Mouse (Mus musculus): ENCODE measurements around the gene AI854703. TPM values are rescaled to one million over a fixed set of nuclear protein-coding genes. Genes with fewer than 3 reads are reported as not detected.

Gene AI854703
- polyA plus RNA-seq (2014; fragmentation: Illumina TruSeq; extraction: RNeasy Lipid Tissue Mini Kit (QIAGEN cat#74804); ENCODE audit: low read depth, low replicate concordance), result 6.2 TPM

DNA sequence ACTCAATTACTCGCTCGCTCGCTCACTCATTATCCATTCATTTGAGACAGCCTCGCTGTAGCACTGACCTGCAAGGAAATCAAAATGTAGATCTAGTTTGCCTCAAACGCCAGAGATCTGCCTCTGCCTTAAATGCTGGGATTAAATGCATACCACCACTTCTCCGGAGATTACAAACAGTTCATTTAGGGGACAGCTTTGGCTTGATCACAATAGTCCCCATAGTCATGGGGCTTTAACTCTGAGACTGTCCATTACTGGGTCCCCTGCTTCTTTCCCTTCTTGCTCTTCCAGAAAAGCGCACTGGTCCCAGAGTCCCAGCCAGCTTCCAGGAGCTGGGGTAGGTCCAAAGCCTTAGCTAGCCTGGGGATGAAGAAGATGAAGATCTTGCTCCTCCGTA, at the start of gene AI854703:
Gene AI854703, plus strand, starts transcription at position 301 of the 400 bp plus-strand sequence.

DNA sequence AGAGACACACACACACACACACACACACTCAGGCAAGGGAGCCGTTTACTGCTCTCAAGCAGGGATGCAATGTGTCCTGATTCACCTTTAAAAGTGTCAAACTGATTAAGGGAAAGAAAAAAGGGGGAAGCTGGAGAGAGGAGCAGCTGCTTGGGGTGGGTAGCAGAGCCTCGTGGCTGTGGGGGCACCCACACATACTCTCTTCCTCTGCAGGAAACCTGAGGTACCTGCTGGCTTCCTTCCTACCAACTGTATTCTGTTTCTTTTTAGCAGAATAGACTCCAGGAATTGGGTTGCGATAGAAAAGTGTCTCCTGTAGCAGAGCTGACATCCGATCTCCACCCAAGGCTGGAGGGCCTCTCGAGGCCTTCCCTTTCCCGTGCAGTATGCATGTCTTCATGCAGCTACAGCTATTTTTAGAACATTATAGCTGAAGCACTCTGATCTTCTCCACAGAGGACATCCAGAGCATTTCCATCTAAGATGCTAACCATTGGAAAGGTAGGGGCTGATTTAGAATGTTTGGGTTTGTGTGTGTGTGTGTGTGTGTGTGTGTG, 37.3 kb upstream of the AI854703 start, which contains the start of gene Gm45021:
Gene Gm45021, plus strand, starts transcription at position 417 of the 557 bp plus-strand sequence.

GRCm38 (mm10) chr6:48593158-48594042, 33.2 kb upstream of the AI854703 start, which contains the start of the genes Repin1 and Gm44965:
TSS of gene Repin1 (plus strand) at chr6:48593883.
TSS of gene Gm44965 (plus strand) at chr6:48593941.

DNA sequence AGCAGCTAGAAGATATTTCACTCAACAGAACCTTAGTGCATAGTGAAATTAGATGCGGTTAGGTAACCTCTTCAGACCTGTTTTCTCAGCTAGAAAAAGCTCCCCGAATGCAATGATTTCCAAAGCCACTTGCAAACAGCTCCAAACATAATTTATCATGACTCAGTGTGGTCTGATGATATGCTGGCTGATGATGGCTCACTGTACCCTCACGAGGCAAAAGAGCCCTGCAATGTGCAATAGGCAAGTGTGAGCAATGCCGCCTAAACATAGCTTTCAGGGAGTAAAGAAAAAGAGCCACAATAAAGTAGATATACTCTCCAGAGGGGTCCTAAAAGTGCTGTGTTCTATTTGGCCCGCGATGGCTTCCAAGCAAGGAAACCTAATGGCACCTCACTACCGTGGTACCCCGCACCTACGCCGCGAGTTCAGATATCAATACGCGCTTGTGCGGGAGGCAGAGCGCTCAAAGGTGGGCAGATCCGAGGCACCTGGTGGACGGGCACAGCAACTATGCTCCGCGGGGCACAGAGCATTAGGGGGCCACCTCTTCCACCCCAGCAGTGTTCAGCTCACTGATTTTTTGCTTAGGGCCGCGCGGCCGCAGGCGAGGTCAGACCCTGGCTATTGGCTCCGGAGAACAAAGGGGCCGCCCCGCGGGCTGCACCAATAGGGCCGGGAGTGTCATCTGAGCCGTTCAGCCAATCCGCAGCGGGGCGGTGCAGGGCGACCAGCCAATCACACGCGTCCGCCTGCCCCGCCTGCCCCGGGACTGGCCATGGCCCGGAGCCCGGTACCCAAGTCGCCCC, 25.1 kb upstream of the AI854703 start, which contains the start of gene Zfp775:
Gene Zfp775, plus strand, starts transcription at position 793 of the 809 bp plus-strand sequence.

GRCm38 (mm10) chr6:48646995-48647394, 20.4 kb downstream of the AI854703 start, which contains the start of gene Gimap8:
TSS of gene Gimap8 (plus strand) at chr6:48647234.

GRCm38 (mm10) chr6:48675931-48676859, 49.6 kb downstream of the AI854703 start, which contains the start of gene Gimap9:
TSS of gene Gimap9 (plus strand) at chr6:48676129.

Other genes starting within 250 kb of the AI854703 start
- gene Krba1, start 231.2 kb upstream of the AI854703 start, polyA plus RNA-seq (2014; fragmentation: Illumina TruSeq; extraction: RNeasy Lipid Tissue Mini Kit (QIAGEN cat#74804); ENCODE audit: low read depth, low replicate concordance), result 7.4 TPM
- gene Zfp467, start 180.9 kb upstream of the AI854703 start, polyA plus RNA-seq (2014; fragmentation: Illumina TruSeq; extraction: RNeasy Lipid Tissue Mini Kit (QIAGEN cat#74804); ENCODE audit: low read depth, low replicate concordance), result 31.4 TPM
- not detected for gene Sspo, start 178.5 kb upstream of the AI854703 start, polyA plus RNA-seq (2014; fragmentation: Illumina TruSeq; extraction: RNeasy Lipid Tissue Mini Kit (QIAGEN cat#74804); ENCODE audit: low read depth, low replicate concordance)
- 19.8 TPM for gene Atp6v0e2, start 89.1 kb upstream of the AI854703 start, polyA plus RNA-seq (2014; fragmentation: Illumina TruSeq; extraction: RNeasy Lipid Tissue Mini Kit (QIAGEN cat#74804); ENCODE audit: low read depth, low replicate concordance)
- gene Lrrc61, start 72.0 kb upstream of the AI854703 start, polyA plus RNA-seq (2014; fragmentation: Illumina TruSeq; extraction: RNeasy Lipid Tissue Mini Kit (QIAGEN cat#74804); ENCODE audit: low read depth, low replicate concordance), result 2.8 TPM
- 12.2 TPM for gene Rarres2, start 54.0 kb upstream of the AI854703 start, polyA plus RNA-seq (2014; fragmentation: Illumina TruSeq; extraction: RNeasy Lipid Tissue Mini Kit (QIAGEN cat#74804); ENCODE audit: low read depth, low replicate concordance)
- gene Gm45021, start 37.2 kb upstream of the AI854703 start, polyA plus RNA-seq (2014; fragmentation: Illumina TruSeq; extraction: RNeasy Lipid Tissue Mini Kit (QIAGEN cat#74804); ENCODE audit: low read depth, low replicate concordance), result not detected
- gene Repin1, start 32.9 kb upstream of the AI854703 start, polyA plus RNA-seq (2014; fragmentation: Illumina TruSeq; extraction: RNeasy Lipid Tissue Mini Kit (QIAGEN cat#74804); ENCODE audit: low read depth, low replicate concordance), result 6.3 TPM
- gene Gm44965, start 32.8 kb upstream of the AI854703 start, polyA plus RNA-seq (2014; fragmentation: Illumina TruSeq; extraction: RNeasy Lipid Tissue Mini Kit (QIAGEN cat#74804); ENCODE audit: low read depth, low replicate concordance), result not detected
- gene Zfp775, start 24.7 kb upstream of the AI854703 start, polyA plus RNA-seq (2014; fragmentation: Illumina TruSeq; extraction: RNeasy Lipid Tissue Mini Kit (QIAGEN cat#74804); ENCODE audit: low read depth, low replicate concordance), result 0.63 TPM
- 24.3 TPM for gene Gimap8, start 20.5 kb downstream of the AI854703 start, polyA plus RNA-seq (2014; fragmentation: Illumina TruSeq; extraction: RNeasy Lipid Tissue Mini Kit (QIAGEN cat#74804); ENCODE audit: low read depth, low replicate concordance)
- 22.6 TPM for gene Gimap9, start 49.4 kb downstream of the AI854703 start, polyA plus RNA-seq (2014; fragmentation: Illumina TruSeq; extraction: RNeasy Lipid Tissue Mini Kit (QIAGEN cat#74804); ENCODE audit: low read depth, low replicate concordance)
- gene Gimap4, start 57.8 kb downstream of the AI854703 start, polyA plus RNA-seq (2014; fragmentation: Illumina TruSeq; extraction: RNeasy Lipid Tissue Mini Kit (QIAGEN cat#74804); ENCODE audit: low read depth, low replicate concordance), result 56.2 TPM
- gene Gimap6, start 81.5 kb downstream of the AI854703 start, polyA plus RNA-seq (2014; fragmentation: Illumina TruSeq; extraction: RNeasy Lipid Tissue Mini Kit (QIAGEN cat#74804); ENCODE audit: low read depth, low replicate concordance), result 32.7 TPM
- gene Gm28053, start 91.8 kb downstream of the AI854703 start, polyA plus RNA-seq (2014; fragmentation: Illumina TruSeq; extraction: RNeasy Lipid Tissue Mini Kit (QIAGEN cat#74804); ENCODE audit: low read depth, low replicate concordance), result 2.7 TPM
- 3.7 TPM for gene Gimap7, start 91.9 kb downstream of the AI854703 start, polyA plus RNA-seq (2014; fragmentation: Illumina TruSeq; extraction: RNeasy Lipid Tissue Mini Kit (QIAGEN cat#74804); ENCODE audit: low read depth, low replicate concordance)
- 3.7 TPM for gene Gimap1, start 112.3 kb downstream of the AI854703 start, polyA plus RNA-seq (2014; fragmentation: Illumina TruSeq; extraction: RNeasy Lipid Tissue Mini Kit (QIAGEN cat#74804); ENCODE audit: low read depth, low replicate concordance)
- 2.6 TPM for gene Gimap5, start 119.4 kb downstream of the AI854703 start, polyA plus RNA-seq (2014; fragmentation: Illumina TruSeq; extraction: RNeasy Lipid Tissue Mini Kit (QIAGEN cat#74804); ENCODE audit: low read depth, low replicate concordance)
- gene Gimap3, start 144.1 kb downstream of the AI854703 start, polyA plus RNA-seq (2014; fragmentation: Illumina TruSeq; extraction: RNeasy Lipid Tissue Mini Kit (QIAGEN cat#74804); ENCODE audit: low read depth, low replicate concordance), result 7.1 TPM
- gene Tmem176a, start 214.2 kb downstream of the AI854703 start, polyA plus RNA-seq (2014; fragmentation: Illumina TruSeq; extraction: RNeasy Lipid Tissue Mini Kit (QIAGEN cat#74804); ENCODE audit: low read depth, low replicate concordance), result 133 TPM
- 19.3 TPM for gene Tmem176b, start 214.7 kb downstream of the AI854703 start, polyA plus RNA-seq (2014; fragmentation: Illumina TruSeq; extraction: RNeasy Lipid Tissue Mini Kit (QIAGEN cat#74804); ENCODE audit: low read depth, low replicate concordance)
- 80.7 TPM for gene Aoc1, start 246.1 kb downstream of the AI854703 start, polyA plus RNA-seq (2014; fragmentation: Illumina TruSeq; extraction: RNeasy Lipid Tissue Mini Kit (QIAGEN cat#74804); ENCODE audit: low read depth, low replicate concordance)

All from sigmoid colon, adult 10 weeks (tissue).